Mouse (Mus musculus): ENCODE data around the gene Phlpp1. TPM values are rescaled to one million over a fixed set of nuclear protein-coding genes. Genes with fewer than 3 reads are reported as not detected.

Gene Phlpp1
- polyA plus RNA-seq, 1 experiment from 2014 or later: 8.2 TPM

- Histone ChIP-seq H3K9ac (replicated peaks) (no peak overlapping the region), H3K4me3 (replicated peaks) (no peak overlapping the region), H3K9me3 (no peaks in the 10 kb centered on the region), H3K27ac (no peak overlapping the region), H3K4me2 (replicated peaks) (no peak overlapping the region), H3K27me3 (no peaks in the 10 kb centered on the region), H3K4me1 (replicated peaks) (peaks cover 16% of the 10 kb centered on the region), H3K36me3 (no peaks in the 10 kb centered on the region)
- ATAC-seq: no peak
- 67% methylated on average over 2 of the region's 2 CpGs for WGBS
Measured at GRCm38 (mm10) chr1:106186062-106186461, 14.5 kb downstream of the Phlpp1 start.

- Histone ChIP-seq H3K36me3 (no peaks in the 10 kb centered on the region), H3K4me1 (replicated peaks) (peaks cover 23% of the 10 kb centered on the region), H3K27me3 (no peaks in the 10 kb centered on the region), H3K4me2 (replicated peaks) (no peak overlapping the region), H3K4me3 (replicated peaks) (no peak overlapping the region), H3K27ac (no peak overlapping the region), H3K9me3 (no peaks in the 10 kb centered on the region), H3K9ac (replicated peaks) (no peak overlapping the region)
- no peak for ATAC-seq
Measured at GRCm38 (mm10) chr1:106187480-106187879, 15.9 kb downstream of the Phlpp1 start.

- Histone ChIP-seq H3K9ac (replicated peaks) (no peak overlapping the region), H3K4me2 (replicated peaks) (no peak overlapping the region), H3K36me3 (no peaks in the 10 kb centered on the region), H3K4me3 (replicated peaks) (no peak overlapping the region), H3K4me1 (replicated peaks) (peaks cover 34% of the 10 kb centered on the region), H3K27me3 (no peaks in the 10 kb centered on the region), H3K9me3 (no peaks in the 10 kb centered on the region), H3K27ac (no peak overlapping the region)
- WGBS: 98% methylated on average over 3 of the region's 3 CpGs
- no peak for ATAC-seq
Measured at GRCm38 (mm10) chr1:106188756-106189155, 17.2 kb downstream of the Phlpp1 start.

GRCm38 (mm10) chr1:106189311-106189710 is 17.8 kb downstream of the Phlpp1 start:
- Histone ChIP-seq H3K4me1 (replicated peaks) (peaks cover 37% of the 10 kb centered on the region), H3K4me2 (replicated peaks) (no peak overlapping the region), H3K9ac (replicated peaks) (no peak overlapping the region), H3K27me3 (no peaks in the 10 kb centered on the region), H3K27ac (no peak overlapping the region), H3K36me3 (no peaks in the 10 kb centered on the region), H3K4me3 (replicated peaks) (no peak overlapping the region), H3K9me3 (no peaks in the 10 kb centered on the region)
- no peak for ATAC-seq
- WGBS: 88% methylated on average over 5 of the region's 5 CpGs

GRCm38 (mm10) chr1:106190695-106191094 is 19.1 kb downstream of the Phlpp1 start:
- 75% methylated on average over 3 of the region's 3 CpGs for WGBS
- Histone ChIP-seq H3K4me3 (replicated peaks) (no peak overlapping the region), H3K27me3 (no peaks in the 10 kb centered on the region), H3K36me3 (no peaks in the 10 kb centered on the region), H3K4me2 (replicated peaks) (no peak overlapping the region), H3K27ac (no peak overlapping the region), H3K9ac (replicated peaks) (no peak overlapping the region), H3K9me3 (no peaks in the 10 kb centered on the region), H3K4me1 (replicated peaks) (peaks cover 31% of the 10 kb centered on the region)
- ATAC-seq: no peak

GRCm38 (mm10) chr1:106191885-106192284 is 20.3 kb downstream of the Phlpp1 start:
- no peak overlapping the region for H3K9ac ChIP-seq (replicated peaks)
- no peak overlapping the region for H3K27ac ChIP-seq
- ATAC-seq: no peak
- no peak overlapping the region for H3K4me2 ChIP-seq (replicated peaks)
- WGBS: 34% methylated on average over 8 of the region's 8 CpGs
- H3K4me1 ChIP-seq (replicated peaks): peaks cover 32% of the 10 kb centered on the region
- no peak overlapping the region for H3K4me3 ChIP-seq (replicated peaks)
- H3K36me3 ChIP-seq: no peaks in the 10 kb centered on the region
- H3K9me3 ChIP-seq: no peaks in the 10 kb centered on the region
- no peaks in the 10 kb centered on the region for H3K27me3 ChIP-seq

- no peak for ATAC-seq
- no peaks in the 10 kb centered on the region for H3K9me3 ChIP-seq
- H3K4me1 ChIP-seq (replicated peaks): peaks cover 35% of the 10 kb centered on the region
- 67% methylated on average over 8 of the region's 8 CpGs for WGBS
- no peak overlapping the region for H3K4me2 ChIP-seq (replicated peaks)
- H3K9ac ChIP-seq (replicated peaks): no peak overlapping the region
- H3K27me3 ChIP-seq: no peaks in the 10 kb centered on the region
- no peak overlapping the region for H3K4me3 ChIP-seq (replicated peaks)
- no peak overlapping the region for H3K27ac ChIP-seq
- H3K36me3 ChIP-seq: no peaks in the 10 kb centered on the region
Measured at GRCm38 (mm10) chr1:106192864-106193470, 21.4 kb downstream of the Phlpp1 start.

GRCm38 (mm10) chr1:106193487-106193886 is 21.9 kb downstream of the Phlpp1 start:
- no peaks in the 10 kb centered on the region for H3K27me3 ChIP-seq
- H3K4me3 ChIP-seq (replicated peaks): no peak overlapping the region
- H3K4me1 ChIP-seq (replicated peaks): peaks cover 41% of the 10 kb centered on the region
- no peak overlapping the region for H3K4me2 ChIP-seq (replicated peaks)
- no peak overlapping the region for H3K27ac ChIP-seq
- H3K9ac ChIP-seq (replicated peaks): no peak overlapping the region
- 69% methylated on average over 3 of the region's 3 CpGs for WGBS
- H3K9me3 ChIP-seq: no peaks in the 10 kb centered on the region
- no peak for ATAC-seq
- H3K36me3 ChIP-seq: no peaks in the 10 kb centered on the region

- H3K4me1 ChIP-seq (replicated peaks): peaks cover 46% of the 10 kb centered on the region
- ATAC-seq: no peak
- no peak overlapping the region for H3K9ac ChIP-seq (replicated peaks)
- H3K27me3 ChIP-seq: no peaks in the 10 kb centered on the region
- 74% methylated on average over 3 of the region's 3 CpGs for WGBS
- no peak overlapping the region for H3K4me3 ChIP-seq (replicated peaks)
- H3K4me2 ChIP-seq (replicated peaks): no peak overlapping the region
- H3K9me3 ChIP-seq: no peaks in the 10 kb centered on the region
- no peak overlapping the region for H3K27ac ChIP-seq
- H3K36me3 ChIP-seq: no peaks in the 10 kb centered on the region
Measured at GRCm38 (mm10) chr1:106194263-106194662, 22.7 kb downstream of the Phlpp1 start.

GRCm38 (mm10) chr1:106197991-106198390 is 26.4 kb downstream of the Phlpp1 start:
- Histone ChIP-seq H3K9me3 (no peaks in the 10 kb centered on the region), H3K4me3 (replicated peaks) (no peak overlapping the region), H3K36me3 (no peaks in the 10 kb centered on the region), H3K4me1 (replicated peaks) (peaks cover 66% of the 10 kb centered on the region), H3K27ac (no peak overlapping the region), H3K9ac (replicated peaks) (no peak overlapping the region), H3K27me3 (no peaks in the 10 kb centered on the region), H3K4me2 (replicated peaks) (no peak overlapping the region)
- WGBS: 50% methylated on average over 5 of the region's 5 CpGs
- no peak for ATAC-seq

GRCm38 (mm10) chr1:106199109-106199508 is 27.6 kb downstream of the Phlpp1 start:
- no peaks in the 10 kb centered on the region for H3K27me3 ChIP-seq
- no peaks in the 10 kb centered on the region for H3K36me3 ChIP-seq
- WGBS: 51% methylated on average over 4 of the region's 4 CpGs
- no peak for ATAC-seq
- no peak overlapping the region for H3K4me3 ChIP-seq (replicated peaks)
- no peak overlapping the region for H3K9ac ChIP-seq (replicated peaks)
- peak overlapping the region; percentile 85 for H3K27ac ChIP-seq
- peaks cover 67% of the 10 kb centered on the region for H3K4me1 ChIP-seq (replicated peaks)
- no peak overlapping the region for H3K4me2 ChIP-seq (replicated peaks)
- H3K9me3 ChIP-seq: no peaks in the 10 kb centered on the region

GRCm38 (mm10) chr1:106199686-106200085 is 28.1 kb downstream of the Phlpp1 start:
- no peaks in the 10 kb centered on the region for H3K27me3 ChIP-seq
- ATAC-seq: peak; percentile 92
- H3K9me3 ChIP-seq: no peaks in the 10 kb centered on the region
- no peak overlapping the region for H3K9ac ChIP-seq (replicated peaks)
- no peaks in the 10 kb centered on the region for H3K36me3 ChIP-seq
- H3K4me1 ChIP-seq (replicated peaks): peaks cover 70% of the 10 kb centered on the region
- WGBS: 4% methylated on average over 2 of the region's 2 CpGs
- H3K4me3 ChIP-seq (replicated peaks): no peak overlapping the region
- H3K27ac ChIP-seq: peak overlapping the region; percentile 85
- peak overlapping the region; percentile 32 for H3K4me2 ChIP-seq (replicated peaks)

GRCm38 (mm10) chr1:106201025-106201424 is 29.5 kb downstream of the Phlpp1 start:
- H3K27ac ChIP-seq: 0 out of 2 replicates have a peak overlapping the region, but pooled peaks have one; percentile 10
- H3K36me3 ChIP-seq: no peaks in the 10 kb centered on the region
- no peak for ATAC-seq
- no peak overlapping the region for H3K4me2 ChIP-seq (replicated peaks)
- no peaks in the 10 kb centered on the region for H3K9me3 ChIP-seq
- no peaks in the 10 kb centered on the region for H3K27me3 ChIP-seq
- no peak overlapping the region for H3K4me3 ChIP-seq (replicated peaks)
- 88% methylated on average over 1 of the region's 1 CpGs for WGBS
- peaks cover 73% of the 10 kb centered on the region for H3K4me1 ChIP-seq (replicated peaks)
- no peak overlapping the region for H3K9ac ChIP-seq (replicated peaks)

All from midbrain, embryonic 13.5 days (tissue).